In the genomic region with DNA sequence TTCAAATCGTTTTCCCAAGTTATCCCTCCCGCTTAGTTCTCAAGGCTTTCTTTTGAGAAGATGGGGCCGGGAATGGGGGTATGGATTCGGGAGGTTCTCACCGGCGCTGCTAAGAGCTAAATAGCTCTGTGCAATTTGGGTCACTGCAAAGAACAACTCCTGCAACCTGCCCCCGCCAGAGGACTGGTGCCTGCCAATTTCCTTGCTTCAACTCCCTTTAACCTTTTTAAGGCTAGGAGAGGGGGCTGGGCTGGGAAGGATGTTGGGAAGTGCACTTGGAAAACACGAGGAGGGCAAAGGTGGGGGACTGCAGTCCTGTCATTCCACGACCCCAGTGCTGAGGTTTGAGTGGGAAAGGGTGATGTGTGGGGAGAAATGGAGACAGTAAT, we compare ENCODE assay signal across 8 mouse cellular contexts. TPM values are rescaled to one million over a fixed set of nuclear protein-coding genes. Genes with fewer than 3 reads are reported as not detected.
DNase-seq lines count a peak whose midpoint lies in the region; ATAC-seq and TF ChIP-seq lines count a peak whose summit lies in the region.

No protein-coding gene starts in this region.

- no peak for DNase-seq in neural tube, embryonic 11.5 days (ENCODE audit: low spot score)
- DNase-seq in neural tube, embryonic 10.5 days (ENCODE audit: extremely low spot score, low spot score), result no peak
- peak; percentile 10 for DNase-seq in adrenal gland, postnatal 25 days
- no peak for DNase-seq in forebrain, embryonic 14.5 days (ENCODE audit: low spot score)
- peak in 1 of 3 experiments; percentile 22 for DNase-seq in liver, embryonic 14.5 days (ENCODE audit: low read depth in 3 of 3, low spot score in 3 of 3)
- DNase-seq in right cerebral cortex, postnatal 10 days (ENCODE audit: low spot score in 2 of 2), result peak; percentile 54 to 58

- peak overlapping the region; percentile 84 for H3K4me3 ChIP-seq in neural tube, embryonic 11.5 days (ENCODE audit: low read depth, low read length)
- H3K4me3 ChIP-seq in forebrain, embryonic 14.5 days (ENCODE audit: low read depth, low read length), result peak overlapping the region; percentile 77
- peak overlapping the region; percentile 94 to 95 for H3K4me3 ChIP-seq in liver, embryonic 14.5 days (ENCODE audit: insufficient read depth in 1 of 2, low read depth in 2 of 2, low read length in 2 of 2)

- ATAC-seq in neural tube, embryonic 11.5 days (ENCODE audit: insufficient read depth, low FRiP score, low TSS enrichment), result peak; percentile 25
- ATAC-seq in forebrain, embryonic 14.5 days, result peak; percentile 38
- ATAC-seq in inflammation-experienced regulatory T-cells, adult 6 months, result peak; percentile 12
- peak; percentile 19; the same call in 1 of the 2 replicates for ATAC-seq in liver, embryonic 14.5 days (ENCODE audit: insufficient read depth)
- ATAC-seq in granulocyte monocyte progenitor cell, adult 5-6 weeks (replicated peaks; ENCODE audit: poor library complexity, severe bottlenecking), result no peak

- H3K9me3 ChIP-seq in neural tube, embryonic 11.5 days (ENCODE audit: control insufficient read depth, low read length), result no peaks in the 10 kb centered on the region
- H3K9me3 ChIP-seq in forebrain, embryonic 14.5 days (replicated peaks; ENCODE audit: control insufficient read depth, low read length), result no peaks in the 10 kb centered on the region
- no peaks in the 10 kb centered on the region for H3K9me3 ChIP-seq in liver, embryonic 14.5 days (ENCODE audit: control insufficient read depth, low read length)

- TF ChIP-seq CTCF in liver, embryonic 14.5 days (IDR thresholded peaks at IDR 0.05; ENCODE audit: low read depth), result no peak

- TF ChIP-seq EP300 in liver, embryonic 14.5 days (IDR thresholded peaks at IDR 0.05; ENCODE audit: low read depth), result no peak

- H3K9ac ChIP-seq in neural tube, embryonic 11.5 days (ENCODE audit: low read length), result peak overlapping the region; percentile 55
- H3K9ac ChIP-seq in forebrain, embryonic 14.5 days (ENCODE audit: low read length), result peak overlapping the region; percentile 68
- H3K9ac ChIP-seq in liver, embryonic 14.5 days (replicated peaks), result peak overlapping the region; percentile 83

- peak overlapping the region; percentile 61 for H3K4me2 ChIP-seq in neural tube, embryonic 11.5 days (ENCODE audit: low read depth)
- H3K4me2 ChIP-seq in forebrain, embryonic 14.5 days (ENCODE audit: low read length), result peak overlapping the region; percentile 70
- peak overlapping the region; percentile 92 for H3K4me2 ChIP-seq in liver, embryonic 14.5 days (ENCODE audit: low read depth)

- no peaks in the 10 kb centered on the region for H3K27me3 ChIP-seq in neural tube, embryonic 11.5 days (ENCODE audit: control insufficient read depth, insufficient read depth, low read length)
- H3K27me3 ChIP-seq in forebrain, embryonic 14.5 days (replicated peaks; ENCODE audit: control insufficient read depth, insufficient read depth, low read length), result no peaks in the 10 kb centered on the region
- H3K27me3 ChIP-seq in liver, embryonic 14.5 days (ENCODE audit: control insufficient read depth, insufficient read depth, low read length), result no peaks in the 10 kb centered on the region; the same call in 1 of the 2 replicates

- H3K36me3 ChIP-seq in neural tube, embryonic 11.5 days (ENCODE audit: control insufficient read depth, insufficient read depth, low read length), result peaks cover 1% of the 10 kb centered on the region; the same call in 1 of the 2 replicates
- H3K36me3 ChIP-seq in forebrain, embryonic 14.5 days (ENCODE audit: control insufficient read depth, insufficient read depth, low read length), result peaks cover 11% of the 10 kb centered on the region; the same call in 1 of the 2 replicates
- peaks cover 20% of the 10 kb centered on the region for H3K36me3 ChIP-seq in liver, embryonic 14.5 days (replicated peaks; ENCODE audit: control insufficient read depth, insufficient read depth, low read depth)

- H3K27ac ChIP-seq in neural tube, embryonic 11.5 days (ENCODE audit: low read depth, low read length), result no peak overlapping the region; the same call in 1 of the 2 replicates
- H3K27ac ChIP-seq in forebrain, embryonic 14.5 days (ENCODE audit: low read depth, low read length), result no peak overlapping the region; the same call in 1 of the 2 replicates
- peak overlapping the region; percentile 90 for H3K27ac ChIP-seq in liver, embryonic 14.5 days

- peaks cover 18% of the 10 kb centered on the region for H3K4me1 ChIP-seq in neural tube, embryonic 11.5 days (ENCODE audit: control insufficient read depth, insufficient read depth, low read length)
- peaks cover 31% of the 10 kb centered on the region for H3K4me1 ChIP-seq in forebrain, embryonic 14.5 days (ENCODE audit: control insufficient read depth, insufficient read depth, low read length)
- H3K4me1 ChIP-seq in liver, embryonic 14.5 days (replicated peaks; ENCODE audit: control insufficient read depth in 2 of 2, insufficient read depth in 2 of 2, low read length in 1 of 2), result peaks cover 22 to 23% of the 10 kb centered on the region in 2 experiments

- under 1% methylated on average over 9 of the region's 9 CpGs for WGBS in neural tube, embryonic 11.5 days
- WGBS in forebrain, embryonic 14.5 days, result 0% methylated on average over 9 of the region's 9 CpGs
- WGBS in liver, embryonic 14.5 days (ENCODE audit: insufficient replicate concordance), result under 1% methylated on average over 9 of the region's 9 CpGs

RNA-seq across cellular contexts. Expression of a gene that starts 0.5 kb away (rescaled TPM):
- polyA plus RNA-seq in neural tube, embryonic 11.5 days (2014; fragmentation: Nextera tagmentation; extraction: Ambion mirVana), result 24.3 and 25.5 TPM in 2 replicates
- 2.8 and 3.2 TPM in 2 replicates for total RNA-seq in adrenal gland, postnatal 25 days (2021)
- 25.9 and 27.5 TPM in 2 replicates for polyA plus RNA-seq in forebrain, embryonic 14.5 days (2014; fragmentation: Nextera tagmentation; extraction: Ambion mirVana)
- under 1 TPM in 2 of 3 experiments, not detected in 1; 0.35 to 0.49 TPM for polyA plus RNA-seq in inflammation-experienced regulatory T-cells, adult 6 months (2017; shearing (Covaris generic))
- 1.0 and 1.9 TPM in 2 replicates for polyA plus RNA-seq in liver, embryonic 14.5 days (2012; rRNA removed)
- 6.8 and 7.6 TPM in 2 replicates for polyA plus RNA-seq in liver, embryonic 14.5 days (2014; fragmentation: Nextera tagmentation; extraction: Ambion mirVana)
- total RNA-seq in granulocyte monocyte progenitor cell, adult 5-6 weeks (2014; fragmentation: Nextera tagmentation), result not detected in 2 replicates
- total RNA-seq in granulocyte monocyte progenitor cell, adult 5-6 weeks (2017), result 0.13 TPM in 1 of 2 replicates, not detected in the other

Comparison
In these comparisons a context has a peak if more than half of its experiments do, and no peak if none do; other contexts are left out.
1. DNase-seq: peak in adrenal gland, postnatal 25 days (single experiment) and right cerebral cortex, postnatal 10 days (2 of 2); none in neural tube, embryonic 11.5 days (single experiment), neural tube, embryonic 10.5 days (single experiment) and forebrain, embryonic 14.5 days (single experiment).
2. Peak in every context shown above with its lines, with median percentiles within 50 percentile points of each other: H3K4me2 ChIP-seq, H3K4me3 ChIP-seq and H3K9ac ChIP-seq.